Mouse (Mus musculus) spleen, postnatal 10 days (tissue): Measurements from ENCODE around the gene Ptprg.

Experiments used
- DNase-seq, 2 experiments: peaks; one replicate each; pipeline ENCODE4 v3.0.0; 2021 to 2022; ENCODE audit warnings: low spot score in 2 of 2

Gene Ptprg

DNA sequence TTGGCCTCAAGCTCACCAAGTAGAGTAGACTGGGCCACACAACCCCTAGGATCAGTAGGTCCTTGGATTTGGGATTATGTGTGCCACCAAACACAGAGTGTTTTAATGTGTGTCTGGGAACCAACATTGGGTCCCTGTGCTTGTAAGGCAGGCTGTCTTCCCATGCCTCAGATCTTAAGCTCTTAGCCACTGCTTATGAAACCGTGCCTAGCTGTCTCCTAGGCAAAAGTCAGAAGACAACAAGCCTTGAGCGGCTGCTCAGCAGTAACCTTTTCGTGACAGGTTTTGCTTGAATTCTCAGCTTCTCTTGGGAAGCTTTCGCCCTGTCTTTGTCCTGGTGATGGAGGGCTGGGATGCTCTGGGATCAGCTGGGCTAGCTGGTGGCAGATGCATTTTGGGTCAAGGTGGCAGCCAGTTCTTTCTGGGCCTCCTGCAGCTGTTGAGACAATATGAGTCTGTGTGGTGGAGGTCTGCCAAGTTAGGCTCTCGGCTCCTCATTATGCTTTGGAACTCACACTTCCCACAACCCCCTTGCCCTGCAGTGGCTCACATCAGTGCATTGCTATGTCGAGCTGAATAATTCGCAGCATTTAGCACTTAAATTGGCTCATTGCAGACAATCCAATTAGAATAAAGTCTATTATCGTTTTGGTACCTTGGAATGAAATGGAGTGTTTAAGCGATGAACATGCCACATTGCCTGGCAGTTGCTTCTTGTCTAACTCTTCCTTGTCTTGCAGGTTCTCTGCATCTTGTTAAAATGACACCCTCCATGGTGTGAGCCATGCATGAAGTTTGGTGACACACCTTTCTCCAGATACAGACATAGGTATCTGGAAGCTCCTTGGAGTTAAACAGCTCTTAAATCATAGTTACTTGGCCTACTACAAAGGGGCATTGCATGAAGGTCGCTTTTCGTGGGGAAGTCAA lies 321.9 kb downstream of the Ptprg start:
- DNase-seq = no peak

DNA sequence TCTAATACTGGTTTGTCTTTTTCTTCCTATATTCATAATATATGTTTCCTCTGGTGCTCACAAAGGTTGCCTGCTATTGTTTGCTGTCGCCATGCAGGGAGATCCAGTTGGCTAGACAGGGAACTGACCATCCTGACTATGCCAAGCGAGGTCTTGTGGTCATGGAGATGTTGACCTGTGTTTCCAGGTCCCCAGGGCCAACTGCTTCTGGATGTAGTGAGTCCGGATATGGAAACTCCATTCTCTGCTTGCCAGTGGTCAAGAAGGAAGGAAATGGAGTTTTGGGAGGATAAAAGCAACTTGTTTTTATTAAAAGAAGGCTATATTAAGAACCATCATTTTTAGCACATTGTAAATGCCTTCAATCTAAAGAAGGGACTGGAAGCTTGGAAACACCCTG lies 327.8 kb downstream of the Ptprg start:
- no peak for DNase-seq

DNA sequence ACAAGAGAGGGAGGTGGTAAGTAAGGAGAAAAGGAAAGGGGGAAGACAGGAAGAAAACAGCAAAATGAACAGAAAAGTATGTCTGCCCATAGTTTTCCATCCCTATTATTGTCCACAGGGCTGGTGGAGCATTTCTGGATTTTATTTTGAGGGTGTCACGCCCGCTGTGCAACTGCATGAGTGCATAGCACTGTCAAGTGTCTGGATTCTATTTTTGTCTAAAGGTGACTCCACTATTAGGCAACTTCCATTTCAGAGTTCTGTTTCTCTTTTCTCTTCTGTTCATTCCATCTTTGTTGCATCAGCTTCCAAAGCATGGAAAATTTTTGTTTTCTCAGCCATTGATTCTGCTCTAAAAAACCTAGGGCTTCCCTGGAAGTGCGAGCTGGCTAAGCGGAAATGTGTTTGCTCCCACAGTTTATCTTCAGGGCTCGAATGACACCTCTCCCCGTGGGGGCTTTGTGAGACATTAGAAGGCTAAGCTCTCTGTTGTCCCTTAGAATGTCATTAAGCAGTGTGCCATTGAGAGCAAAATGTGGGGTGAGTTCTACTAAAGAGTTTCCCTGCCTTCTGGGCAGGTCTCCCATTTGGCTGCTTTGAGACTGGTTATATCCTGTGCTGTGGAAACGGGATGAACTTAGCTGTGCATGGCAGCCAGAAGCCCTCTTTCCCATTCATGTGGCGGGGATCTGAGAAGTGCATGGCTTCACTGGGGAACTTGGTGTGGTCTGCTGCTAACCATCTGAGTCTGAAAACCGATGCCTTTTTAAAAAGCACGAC lies 330.0 kb downstream of the Ptprg start:
- DNase-seq = no peak

DNA sequence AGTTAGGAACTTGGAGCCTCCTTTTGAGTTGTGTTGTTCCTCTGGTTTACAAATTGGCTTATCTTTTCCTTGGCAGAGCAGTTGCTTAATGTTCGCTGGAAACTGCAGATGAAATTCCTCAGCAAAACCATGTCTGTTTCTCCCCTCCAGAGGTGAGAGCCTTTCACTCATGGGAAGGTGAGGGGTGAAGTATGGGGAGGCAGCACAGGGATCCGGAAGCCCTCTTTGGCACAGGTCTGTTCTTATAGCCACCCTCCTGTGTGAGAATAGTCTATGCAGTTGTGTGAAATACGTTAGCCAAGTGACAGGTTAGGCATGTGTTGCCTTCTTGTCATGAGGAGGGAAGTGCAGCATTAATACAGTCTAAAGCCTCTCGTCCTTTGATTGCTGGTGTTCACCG lies 330.7 kb downstream of the Ptprg start:
- no peak for DNase-seq

DNA sequence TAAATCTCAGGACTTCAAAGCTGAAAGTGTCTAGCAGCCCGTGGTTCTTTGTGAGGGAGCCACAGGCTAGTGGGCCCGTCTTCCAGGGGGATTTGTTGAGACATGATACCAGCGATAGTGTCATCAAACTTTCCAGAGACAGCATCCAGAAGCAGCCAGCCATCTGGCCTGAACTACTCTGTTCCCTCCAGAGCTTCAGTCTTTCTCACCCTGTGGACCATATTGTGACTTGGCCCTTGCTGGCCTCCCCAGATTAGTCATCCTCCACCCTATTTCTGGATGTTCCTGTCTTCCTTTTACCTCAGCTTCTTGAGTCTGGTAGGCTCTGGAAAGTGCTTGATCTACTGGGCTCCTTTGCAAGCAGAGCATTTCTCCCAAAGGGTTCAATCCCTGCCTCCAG lies 333.1 kb downstream of the Ptprg start:
- DNase-seq = no peak

DNA sequence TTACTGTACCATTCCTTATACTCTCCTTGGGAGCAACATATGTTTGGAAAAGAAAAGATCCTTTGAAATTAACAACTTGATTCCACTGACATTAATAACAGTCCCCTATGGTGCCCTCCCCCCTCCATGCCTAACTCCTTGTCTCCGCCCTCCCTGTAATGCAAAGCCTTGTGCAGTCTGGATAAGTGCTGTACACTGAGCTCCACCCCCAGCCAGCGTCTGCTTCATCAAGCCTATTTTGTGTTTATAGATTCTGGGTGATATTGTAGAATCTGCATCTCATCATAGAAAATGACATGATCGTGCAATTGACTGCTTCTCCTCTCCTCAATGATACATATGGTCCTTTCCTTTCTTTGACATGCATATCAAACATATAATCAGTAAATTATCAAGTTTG lies 337.6 kb downstream of the Ptprg start:
- DNase-seq = no peak

DNA sequence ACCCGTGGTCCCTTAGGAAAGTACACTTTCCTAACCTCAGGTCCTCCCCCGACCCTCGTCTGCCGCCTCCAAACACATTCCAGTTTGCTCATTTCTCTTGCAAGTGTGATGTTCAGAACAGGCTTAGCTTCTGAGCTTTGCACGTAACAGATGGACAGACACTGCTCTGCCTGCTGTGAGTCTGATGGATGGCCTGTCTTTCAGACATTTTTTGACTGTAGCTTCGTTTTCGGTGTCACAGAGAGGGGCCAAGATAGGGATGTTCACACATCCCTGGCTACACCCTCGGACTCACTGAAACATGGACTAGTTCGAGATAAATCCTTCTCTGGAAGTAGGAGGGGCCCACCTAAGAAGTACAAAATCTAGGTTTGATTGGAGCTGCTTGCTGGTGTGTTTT lies 339.3 kb downstream of the Ptprg start:
- DNase-seq = no peak

DNA sequence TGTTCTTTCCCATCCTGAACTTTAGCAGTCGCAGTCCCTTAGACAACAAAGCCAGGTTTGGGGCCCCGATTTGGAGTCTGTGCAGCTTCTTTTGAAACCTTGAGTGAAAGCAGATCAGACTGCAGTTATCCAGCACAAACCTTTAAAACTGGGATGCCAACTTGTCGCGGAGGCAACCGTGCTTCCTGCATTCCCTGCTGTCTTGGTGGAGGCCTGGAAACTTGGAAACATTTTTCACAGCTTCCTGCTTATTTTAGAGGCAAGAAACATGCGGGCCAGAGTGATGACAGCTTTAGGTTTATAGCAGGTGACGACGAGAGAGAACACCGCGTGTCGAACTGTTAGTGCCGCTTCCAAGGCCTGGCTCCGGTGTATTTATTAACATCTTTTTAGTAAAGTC lies 342.2 kb downstream of the Ptprg start:
- DNase-seq = no peak

DNA sequence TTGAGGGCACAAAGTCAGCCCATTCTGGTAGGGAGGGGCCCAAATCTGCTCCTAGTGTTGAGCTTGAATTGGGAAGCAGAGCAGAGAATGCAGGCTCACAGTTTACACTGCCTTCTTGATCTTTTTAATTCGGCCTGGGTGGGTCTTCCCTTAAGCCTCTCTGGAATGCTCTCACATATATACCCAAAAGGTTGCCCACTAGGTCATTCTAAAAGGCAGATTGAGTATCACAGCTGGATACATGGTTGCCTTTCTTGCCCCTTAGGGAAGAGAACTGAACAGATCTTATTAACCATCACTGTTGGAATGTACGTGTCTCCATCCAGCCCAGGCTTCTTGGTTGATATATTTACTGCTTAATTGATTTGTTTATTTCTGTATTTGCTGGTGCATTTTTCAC lies 349.5 kb downstream of the Ptprg start:
- no peak for DNase-seq

DNA sequence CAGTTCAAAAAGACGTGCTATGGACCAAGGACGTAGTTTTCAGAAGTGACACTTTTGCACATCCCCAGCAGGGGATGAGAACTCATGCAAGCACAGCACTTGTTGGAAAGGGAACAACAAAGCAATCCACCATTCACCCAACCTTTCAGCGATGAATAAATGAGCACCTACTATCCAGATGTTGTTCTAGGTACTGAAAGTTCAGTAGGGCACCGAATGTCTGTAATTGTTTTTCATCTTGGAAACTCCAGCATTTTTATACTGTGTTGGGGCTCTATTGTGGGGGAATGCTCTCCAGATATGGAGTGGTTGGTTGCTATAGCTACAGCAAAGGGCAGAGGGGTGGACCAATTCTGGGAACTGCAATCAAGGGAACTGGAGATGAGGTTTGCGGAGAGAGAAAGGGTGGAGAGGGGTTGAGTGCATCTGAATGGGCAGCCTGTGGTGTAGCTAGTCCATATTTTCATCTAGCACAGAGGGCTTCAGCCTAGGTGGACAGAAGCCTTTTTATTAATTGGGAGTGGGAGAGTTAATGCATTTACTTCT lies 352.9 kb downstream of the Ptprg start:
- DNase-seq = no peak

DNA sequence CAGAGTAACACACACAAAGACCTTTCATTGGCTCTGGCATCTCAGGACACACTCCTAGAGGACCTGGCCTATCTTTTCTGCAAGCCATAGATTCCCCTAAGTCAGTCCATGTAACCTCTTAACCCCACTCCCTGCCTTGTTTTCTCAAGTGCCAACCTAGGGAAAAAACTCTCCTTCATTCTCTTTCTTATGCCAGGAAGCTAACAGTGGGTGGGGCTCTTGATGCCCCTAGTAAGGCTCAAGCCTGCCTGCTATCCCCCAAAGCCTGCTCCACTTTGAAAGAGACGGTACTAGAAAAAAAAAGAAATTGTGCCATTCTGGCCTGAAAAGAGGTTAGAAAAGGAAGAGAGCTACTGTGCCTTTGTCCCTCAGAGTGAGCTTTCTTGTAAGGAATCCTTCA lies 358.9 kb downstream of the Ptprg start:
- no peak for DNase-seq

DNA sequence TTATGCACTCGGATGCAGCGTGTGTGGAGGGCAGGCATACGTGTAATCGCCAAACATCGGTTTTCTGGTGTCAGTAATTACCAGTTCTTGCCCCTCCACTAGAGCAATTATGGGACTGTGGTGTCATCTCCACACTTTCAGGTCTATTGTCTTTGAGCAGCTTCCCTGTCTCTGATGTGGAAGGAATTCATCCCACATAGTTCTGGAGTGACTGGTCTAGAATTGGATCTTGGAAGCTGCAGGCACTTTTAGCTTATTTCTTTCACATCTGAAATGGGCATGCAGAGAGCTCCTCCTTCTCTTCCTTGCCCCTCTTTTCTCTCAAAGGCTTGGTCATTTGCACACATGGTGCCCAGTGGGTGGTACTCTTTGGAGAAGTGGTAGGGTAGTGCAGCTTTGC lies 363.9 kb downstream of the Ptprg start:
- DNase-seq = no peak

DNA sequence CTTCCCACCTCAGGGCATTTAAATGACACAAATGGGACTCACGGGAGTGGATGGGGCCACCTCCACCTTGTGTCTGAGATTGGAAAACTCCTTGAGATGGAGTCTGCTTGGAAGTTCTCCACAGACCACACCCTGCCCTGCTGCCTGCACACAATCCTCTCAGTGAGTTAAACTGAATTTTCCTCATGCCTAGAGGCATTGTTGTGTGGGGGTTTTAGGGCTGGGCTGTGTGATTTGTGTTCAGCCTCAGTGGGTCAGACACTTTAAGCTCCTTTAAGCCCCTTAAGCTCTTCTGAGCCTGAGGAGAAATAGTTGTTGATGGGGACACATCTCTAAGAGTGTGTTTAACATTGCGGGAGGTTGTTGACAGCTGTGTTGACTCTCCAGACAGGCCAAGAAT lies 375.2 kb downstream of the Ptprg start:
- no peak for DNase-seq

DNA sequence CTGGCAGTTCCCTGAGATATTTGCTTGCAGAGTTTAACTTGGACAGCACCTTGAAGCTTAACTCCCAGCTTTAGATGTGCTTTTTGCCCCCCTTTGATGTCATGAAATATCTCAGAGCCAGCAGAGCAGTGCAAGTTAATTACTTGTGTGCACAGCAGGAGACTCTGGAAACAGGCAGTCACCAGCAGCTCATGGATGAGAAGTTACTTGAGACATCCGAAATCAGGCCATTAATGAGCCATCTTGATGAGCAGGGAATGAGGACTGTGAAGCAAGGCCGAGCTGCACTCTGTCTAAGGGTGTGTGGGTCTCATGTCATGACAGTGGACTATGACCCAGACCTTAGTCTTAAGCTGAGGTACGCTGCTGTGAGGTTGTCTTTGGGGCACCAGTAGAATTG lies 379.2 kb downstream of the Ptprg start:
- DNase-seq = no peak

DNA sequence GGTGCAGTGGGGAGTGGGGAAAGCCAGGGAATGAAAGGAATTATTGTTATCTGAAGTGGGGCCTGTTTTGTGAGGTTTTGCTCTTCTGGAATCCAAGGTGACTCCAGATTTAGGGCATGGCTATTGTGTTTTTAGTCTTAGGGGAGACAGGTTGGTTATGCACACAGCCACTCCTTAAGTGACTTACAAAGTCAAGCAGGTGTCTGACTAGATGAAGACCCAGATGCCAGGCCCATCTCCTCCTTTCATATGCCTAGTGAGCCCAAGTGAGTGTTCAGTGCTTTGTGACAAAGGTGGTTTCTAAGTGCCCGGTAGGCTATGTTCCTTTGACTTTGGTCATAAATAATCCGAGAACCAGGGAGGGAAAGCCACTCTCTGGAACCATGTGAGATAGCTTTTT lies 381.2 kb downstream of the Ptprg start:
- no peak for DNase-seq

DNA sequence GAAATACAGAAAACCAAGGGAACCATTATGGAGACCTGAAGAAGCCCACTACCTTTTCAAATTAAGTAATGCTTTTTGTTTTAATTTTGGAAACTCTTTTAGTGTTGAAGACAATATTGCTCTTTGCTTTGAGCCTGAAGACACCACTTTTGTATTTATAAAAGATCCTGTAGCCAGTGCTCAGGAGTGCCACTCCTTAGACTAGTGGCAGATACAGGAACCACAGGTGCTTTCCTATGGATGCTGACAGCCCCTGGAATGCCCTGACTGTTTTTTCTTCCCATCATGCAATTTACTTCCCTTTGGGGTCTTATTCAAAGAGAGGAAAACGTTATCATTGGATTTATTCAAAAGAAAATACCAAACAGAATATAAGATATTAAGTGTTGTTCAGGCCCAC lies 381.9 kb downstream of the Ptprg start:
- DNase-seq = no peak

DNA sequence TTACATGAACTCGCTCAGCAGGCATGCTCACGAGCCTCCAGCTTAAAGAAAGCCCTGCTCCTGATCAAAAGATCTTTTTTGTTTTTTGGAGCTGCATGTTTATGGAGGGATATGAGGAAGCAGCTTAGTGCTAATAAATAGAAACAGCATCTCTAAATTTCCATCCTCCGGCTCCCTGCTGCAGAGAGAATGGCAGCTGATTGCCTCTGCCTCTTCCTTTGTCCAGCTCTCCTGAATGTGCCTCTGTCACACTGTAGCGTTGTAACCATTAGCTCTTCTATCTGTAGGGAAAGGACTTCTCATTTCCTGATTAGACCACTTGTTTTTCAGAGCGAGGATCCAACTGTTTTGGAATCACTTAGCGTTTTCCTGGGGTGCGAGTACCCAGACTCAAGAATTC lies 382.4 kb downstream of the Ptprg start:
- DNase-seq = no peak

DNA sequence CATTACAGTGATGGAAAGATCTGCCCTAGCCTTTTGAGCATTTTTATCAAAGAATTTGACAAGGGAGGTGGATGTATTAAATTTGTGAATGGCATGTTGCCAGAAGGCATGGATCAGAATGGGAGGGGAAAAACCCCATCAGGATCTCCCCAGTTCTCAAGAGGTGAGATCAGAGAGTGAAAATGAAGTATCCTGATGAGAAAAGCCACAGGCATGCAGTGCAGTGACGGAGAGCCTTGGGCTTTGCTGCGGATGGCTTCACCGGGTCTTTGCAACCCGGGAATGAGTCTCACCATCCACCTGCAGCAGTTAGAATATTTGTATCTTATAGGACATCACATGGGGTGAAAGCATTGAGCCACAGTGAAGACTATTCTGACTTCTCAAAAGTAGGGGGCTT lies 385.6 kb downstream of the Ptprg start:
- DNase-seq = no peak

DNA sequence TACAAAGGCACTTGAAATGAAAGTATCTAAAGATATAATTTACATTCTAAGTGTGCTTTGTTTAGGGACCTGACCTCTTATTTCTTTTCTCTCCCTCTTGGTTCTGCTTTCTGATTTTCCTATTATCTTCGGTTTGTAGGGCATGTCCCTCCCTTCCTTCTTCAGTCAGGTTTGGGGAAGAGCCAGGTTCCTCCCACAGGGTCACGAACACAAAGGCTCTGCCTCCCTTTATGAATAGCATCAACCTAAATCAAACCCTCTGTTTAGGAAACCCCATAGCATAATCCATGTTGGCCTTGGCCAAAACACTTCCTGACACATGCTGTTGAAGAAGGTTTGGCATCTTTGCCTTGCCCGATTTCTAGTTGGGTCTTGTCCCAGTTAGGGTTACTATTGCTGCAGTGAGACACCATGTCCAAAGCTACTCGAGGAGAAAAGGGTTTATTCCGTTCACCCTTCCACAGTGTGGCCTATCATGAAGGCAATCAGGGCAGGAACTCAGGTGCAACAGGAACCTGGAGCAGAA lies 388.7 kb downstream of the Ptprg start:
- DNase-seq = no peak

DNA sequence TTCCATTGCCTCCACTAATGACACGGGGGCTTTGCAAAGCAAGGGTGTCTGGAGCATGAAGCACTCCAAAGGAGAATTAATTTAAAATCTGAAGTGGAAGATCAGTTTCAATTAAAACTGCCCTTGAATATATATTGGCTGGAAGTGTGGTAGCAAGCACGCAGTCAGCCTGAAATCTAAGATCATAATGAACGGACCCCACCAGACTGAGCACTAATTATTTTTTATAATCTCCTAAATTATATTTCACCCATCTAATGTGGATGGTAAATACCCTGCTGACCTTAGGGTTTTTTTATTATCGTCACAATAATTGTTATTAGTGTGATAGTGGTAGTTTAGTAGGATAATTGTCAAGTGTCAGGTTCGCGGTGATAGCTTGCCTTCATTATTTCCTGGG lies 397.0 kb downstream of the Ptprg start:
- DNase-seq = no peak

DNA sequence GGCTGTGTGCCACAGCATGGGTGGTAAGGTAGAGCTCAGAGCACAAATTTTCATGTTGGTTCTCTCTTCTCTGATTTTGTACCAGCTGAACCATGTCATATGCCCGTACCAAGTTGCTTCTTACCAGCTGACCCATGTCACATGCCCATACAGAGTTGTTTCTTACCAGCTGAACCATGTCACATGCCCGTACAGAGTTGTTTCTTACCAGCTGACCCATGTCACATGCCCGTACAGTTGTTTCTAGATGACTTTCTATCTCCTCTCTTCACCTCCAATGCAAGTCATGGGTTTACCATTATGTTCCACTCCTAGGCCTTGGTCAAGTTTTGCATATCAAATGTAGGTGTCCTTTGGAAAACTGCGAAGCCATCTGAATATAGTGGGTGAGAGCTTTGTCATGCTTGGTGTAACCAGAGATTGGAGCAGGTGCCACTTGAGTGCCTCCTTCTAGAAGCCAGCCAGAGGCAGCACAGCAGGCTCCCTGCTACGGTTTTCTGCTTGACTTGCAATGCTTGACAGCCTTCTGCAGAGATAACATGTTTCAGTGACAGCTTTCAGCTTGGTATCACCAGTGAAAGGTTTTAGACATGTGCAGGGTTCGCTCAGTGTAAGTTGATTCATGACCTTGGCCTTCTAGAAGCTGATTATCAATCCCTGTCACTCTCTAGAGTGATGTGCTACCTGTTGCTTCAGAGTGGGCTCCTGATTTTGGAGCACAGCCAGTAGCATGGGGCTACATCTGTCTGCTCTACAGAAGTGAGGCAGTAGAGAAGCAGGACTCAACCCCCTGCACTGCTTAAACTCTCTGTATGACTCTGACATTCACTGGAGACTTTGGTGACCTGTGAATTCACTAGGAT lies 401.9 kb downstream of the Ptprg start:
- DNase-seq = no peak
